Mouse (Mus musculus) G1E (cell line): ENCODE measurements around the gene Spata6.

Source experiments
- CTCF ChIP-seq: IDR thresholded peaks from 2 replicates; pipeline ENCODE4 v1.5.1; 2012; ENCODE audit warnings: low read depth, low read length, inconsistent platforms, mixed read lengths
- GATA1 ChIP-seq: IDR thresholded peaks from 2 replicates; pipeline ENCODE4 v1.6.1; 2012; ENCODE audit warnings: borderline replicate concordance, low read length, inconsistent platforms, mixed read lengths

DNA sequence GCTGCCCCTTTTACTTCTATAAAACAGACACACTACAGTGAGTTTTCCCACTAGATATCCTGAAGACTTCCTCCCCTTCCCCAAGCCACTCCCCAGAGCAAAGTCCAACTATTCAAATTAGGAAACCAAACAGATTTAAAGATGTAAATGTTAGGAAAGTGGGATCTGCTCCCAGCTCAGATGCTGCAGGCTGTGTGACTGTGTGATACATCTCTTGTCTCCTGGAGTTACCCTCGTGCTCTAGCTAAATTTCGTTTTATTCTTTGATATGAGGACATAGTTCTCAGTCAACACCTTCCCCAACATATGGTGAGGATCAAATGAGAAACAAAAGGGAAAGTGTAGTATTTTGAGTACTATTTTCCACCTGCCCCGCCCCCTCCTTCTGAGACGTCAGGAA is 48.3 kb upstream of the Spata6 start:
- TF ChIP-seq GATA1 = no peak
- no peak for TF ChIP-seq CTCF
